Mouse (Mus musculus) liver, adult 10 weeks (tissue): ENCODE data around the gene Ubl7. TPM values are rescaled to one million over a fixed set of nuclear protein-coding genes. Genes with fewer than 3 reads are reported as not detected.

Experiments used
- polyA plus RNA-seq: library from polyadenylated mRNA; stranded (reverse); fragments of 350-450 nt; fragmentation: Illumina TruSeq; extraction: RNeasy Lipid Tissue Mini Kit (QIAGEN cat#74804); gene quantifications from one replicate; pipeline ENCODE4 v1.2.3, GENCODE M21; 2014; ENCODE audit warnings: low read depth, low replicate concordance

Ubl7 gene
- polyA plus RNA-seq, result 41.6 TPM

DNA sequence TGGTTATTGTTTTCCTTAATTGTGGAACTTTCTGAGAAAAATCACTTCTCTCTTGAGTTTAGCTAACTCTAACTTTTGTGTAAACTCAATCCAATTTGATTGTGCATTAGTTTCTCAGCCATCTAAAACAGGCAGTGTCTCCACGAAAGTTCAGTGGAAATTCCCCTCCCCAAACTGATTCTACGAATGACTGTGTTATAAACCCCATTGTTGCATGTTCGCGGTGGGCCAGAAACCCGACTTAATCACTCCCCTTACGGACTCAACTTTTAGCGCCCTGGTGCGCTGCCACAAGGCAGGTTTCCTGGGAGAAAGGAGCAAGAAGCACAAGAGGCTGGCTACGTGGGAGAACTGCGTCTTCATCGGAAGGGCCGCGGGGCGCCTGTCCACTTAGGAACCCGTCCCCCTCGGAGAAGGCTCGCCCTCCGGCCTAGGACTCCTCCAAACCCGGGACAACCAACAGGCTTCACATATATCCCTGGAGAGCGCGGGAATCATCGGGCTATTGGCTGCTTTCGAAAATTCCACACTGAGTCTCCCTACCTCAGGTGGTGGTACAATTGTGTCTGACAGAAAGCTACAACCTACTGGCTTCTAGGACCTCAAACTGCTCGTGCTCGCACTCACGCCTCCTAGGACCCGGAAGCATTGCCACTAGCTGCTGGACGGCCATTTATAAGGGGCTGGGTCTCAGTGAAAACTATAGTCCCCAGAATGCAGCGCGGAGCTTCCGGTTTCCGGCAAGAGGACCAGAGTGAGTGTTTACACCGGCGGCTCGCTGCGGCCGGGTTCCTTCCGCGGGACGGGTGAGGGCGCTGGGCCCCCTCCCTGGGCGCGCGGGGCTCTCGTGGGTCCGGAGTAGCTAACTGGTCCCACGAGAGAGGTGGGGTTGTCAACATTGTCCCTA, at the start of gene Ubl7:
TSS of gene Ubl7 (plus strand) at position 726 of the 907 bp plus-strand sequence.

DNA sequence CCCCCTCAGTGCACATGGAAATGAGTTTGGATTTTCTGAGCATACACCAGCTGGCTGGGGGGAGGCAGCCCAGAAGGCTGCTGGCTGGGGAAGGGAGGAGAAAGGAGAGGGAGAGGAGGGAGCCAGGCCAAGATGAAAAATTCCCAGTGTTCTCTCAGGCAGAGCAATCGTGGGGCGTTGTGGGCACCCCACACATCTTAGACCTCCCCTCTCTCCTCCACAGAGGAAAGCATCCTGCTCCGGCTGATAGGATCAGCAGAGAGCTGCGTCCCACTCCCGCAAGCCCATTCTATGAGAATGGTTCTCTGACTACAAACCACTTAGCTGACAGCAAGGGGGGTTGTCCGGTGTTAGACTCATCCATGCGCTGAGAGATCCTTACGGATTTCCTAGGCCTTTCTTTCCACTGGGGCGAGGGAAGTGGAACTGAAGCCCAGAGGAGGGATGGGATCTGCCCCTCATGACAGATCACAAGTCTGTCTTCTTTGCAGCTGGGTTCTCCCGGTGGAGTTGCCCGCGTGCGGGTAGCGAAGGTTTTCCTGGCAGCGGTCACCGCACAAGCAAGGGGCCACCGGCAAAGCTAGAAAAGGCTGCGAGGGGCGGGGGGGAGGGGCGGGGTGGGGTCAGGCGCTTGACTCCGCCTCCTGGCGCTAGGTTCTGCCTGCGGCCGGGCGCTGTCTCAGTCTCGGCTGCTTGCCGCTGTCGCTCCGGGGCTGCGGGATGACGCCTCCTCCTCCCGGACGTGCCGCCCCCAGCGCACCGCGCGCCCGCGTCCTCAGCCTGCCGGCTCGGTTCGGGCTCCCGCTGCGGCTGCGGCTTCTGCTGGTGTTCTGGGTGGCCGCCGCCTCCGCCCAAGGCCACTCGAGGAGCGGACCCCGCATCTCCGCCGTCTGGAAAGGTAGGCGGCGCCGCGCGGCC, 28.9 kb downstream of the Ubl7 start, which contains the start of gene Sema7a:
TSS of gene Sema7a (plus strand) at position 682 of the 918 bp plus-strand sequence.

Other genes with a start within 250 kb of the Ubl7 start
- gene Cyp1a2, start 227.3 kb upstream of the Ubl7 start, polyA plus RNA-seq, result 231 TPM
- gene Cyp1a1, start 223.1 kb upstream of the Ubl7 start, polyA plus RNA-seq, result 0.74 TPM
- 2.6 TPM for gene Edc3, start 202.4 kb upstream of the Ubl7 start, polyA plus RNA-seq
- 24.1 TPM for gene Clk3, start 145.1 kb upstream of the Ubl7 start, polyA plus RNA-seq
- 0.50 TPM for gene Arid3b, start 74.2 kb upstream of the Ubl7 start, polyA plus RNA-seq
- gene Sema7a, start 29.1 kb downstream of the Ubl7 start, polyA plus RNA-seq, result not detected
- gene Cyp11a1, start 95.4 kb downstream of the Ubl7 start, polyA plus RNA-seq, result not detected
- gene Stra6, start 152.8 kb downstream of the Ubl7 start, polyA plus RNA-seq, result not detected
- not detected for gene Ccdc33, start 207.8 kb downstream of the Ubl7 start, polyA plus RNA-seq